Mouse (Mus musculus) neural tube, embryonic 13.5 days (tissue): ENCODE data around the gene Mapk9. TPM values are rescaled to one million over a fixed set of nuclear protein-coding genes. Genes with fewer than 3 reads are reported as not detected.
A peak's percentile ranks its signal among the peaks of the same experiment; 100 is the strongest.

Source experiments
- ATAC-seq: fragments of 200-750 bp; cut with Nextera tagmentation; 2 replicates; pipeline ENCODE4 v1.8.0; 2017; ENCODE audit warnings: low read depth, mild to moderate bottlenecking, moderate TSS enrichment, moderate library complexity
- H3K27ac ChIP-seq: fragments of 300-500 bp; sonication (generic); replicated peaks from 2 replicates; pipeline ENCODE4 v1.5.1; 2015; ENCODE audit warnings: moderate library complexity, mild to moderate bottlenecking, inconsistent platforms
- H3K27me3 ChIP-seq: fragments of 300-500 bp; sonication (generic); 2 replicates; pipeline ENCODE4 v1.6.1; 2015; ENCODE audit warnings: mild to moderate bottlenecking, inconsistent platforms
- H3K36me3 ChIP-seq: fragments of 300-500 bp; sonication (generic); 2 replicates; pipeline ENCODE4 v1.6.1; 2015; ENCODE audit warnings: mild to moderate bottlenecking, inconsistent platforms
- H3K4me1 ChIP-seq: fragments of 300-500 bp; sonication (generic); replicated peaks from 2 replicates; pipeline ENCODE4 v1.6.1; 2015; ENCODE audit warnings: inconsistent platforms
- H3K4me2 ChIP-seq: fragments of 300-500 bp; sonication (generic); 2 replicates; pipeline ENCODE4 v1.6.1; 2015; ENCODE audit warnings: inconsistent platforms, mild to moderate bottlenecking, moderate library complexity
- H3K4me3 ChIP-seq: fragments of 300-500 bp; sonication (generic); 2 replicates; pipeline ENCODE4 v1.5.1; 2015; ENCODE audit warnings: mild to moderate bottlenecking, inconsistent platforms
- H3K9ac ChIP-seq: fragments of 300-500 bp; sonication (generic); 2 replicates; pipeline ENCODE4 v1.6.1; 2015; ENCODE audit warnings: moderate library complexity, mild to moderate bottlenecking, inconsistent platforms
- H3K9me3 ChIP-seq: fragments of 300-500 bp; sonication (generic); 2 replicates; pipeline ENCODE4 v1.6.1; 2016; ENCODE audit warnings: inconsistent platforms
- WGBS: fragments of 180-500 bp; shearing (Covaris S2); methylation state at CpG from one replicate; pipeline ENCODE4 v1.1.7; 2015; 5-methylcytosine and 5-hydroxymethylcytosine counted together
- polyA plus RNA-seq: library from polyadenylated mRNA; unstranded; fragments of >200 nt; fragmentation: Nextera tagmentation; extraction: Ambion mirVana; gene quantifications from 2 replicates; pipeline ENCODE4 v1.2.1, GENCODE M21; 2015

The Mapk9 gene
- polyA plus RNA-seq, 1 experiment from 2014 or later: 56.0 TPM

DNA sequence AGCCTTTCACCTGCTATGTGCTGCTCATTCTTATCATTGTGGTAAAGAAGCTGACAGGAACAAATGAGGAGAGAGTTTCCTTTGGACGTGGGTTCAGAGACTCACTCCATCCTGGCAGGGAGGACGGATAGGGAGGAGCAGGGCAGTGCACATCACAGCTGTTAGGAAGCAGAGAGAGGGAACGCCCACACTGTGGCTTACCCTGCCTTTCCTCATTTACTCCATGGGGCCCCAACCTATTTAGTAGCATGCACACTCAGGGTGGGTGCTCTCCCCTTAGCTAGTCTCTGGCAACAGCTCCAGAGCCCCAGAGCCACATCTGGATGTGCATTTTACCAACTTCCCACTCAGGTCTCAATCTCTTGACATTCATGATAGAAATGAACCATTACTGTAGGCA is 3.8 kb upstream of the Mapk9 start:
- ATAC-seq: no peak
- no peaks in the 10 kb centered on the region for H3K9me3 ChIP-seq
- H3K27me3 ChIP-seq: no peaks in the 10 kb centered on the region
- H3K27ac ChIP-seq: no peak overlapping the region
- peaks cover 21% of the 10 kb centered on the region for H3K4me1 ChIP-seq
- H3K36me3 ChIP-seq: no peaks in the 10 kb centered on the region
- 67% methylated on average over 3 of the region's 3 CpGs for WGBS
- no peak overlapping the region for H3K4me3 ChIP-seq
- H3K4me2 ChIP-seq: no peak overlapping the region
- no peak overlapping the region for H3K9ac ChIP-seq

DNA sequence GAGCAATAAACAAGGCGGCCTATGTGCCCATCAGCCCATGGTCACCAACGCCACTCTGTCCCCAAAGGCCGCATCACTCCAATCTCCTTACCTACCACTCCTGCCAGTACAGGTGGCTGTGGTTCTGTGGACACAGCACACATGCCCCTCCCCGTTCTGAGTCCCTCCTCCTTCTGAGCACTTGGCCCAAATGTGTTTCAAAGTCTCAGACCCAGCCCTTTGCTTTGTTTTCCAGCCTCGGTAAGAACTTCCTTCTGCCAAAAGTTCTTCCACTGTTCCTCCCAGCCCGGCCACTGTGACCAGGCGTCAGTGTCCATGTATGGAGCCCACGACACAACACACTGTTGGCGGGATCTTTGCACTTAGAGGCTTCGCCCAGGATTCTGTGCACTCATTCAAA is 2.2 kb upstream of the Mapk9 start:
- Histone ChIP-seq H3K4me1 (peaks cover 33% of the 10 kb centered on the region), H3K9me3 (no peaks in the 10 kb centered on the region), H3K27ac (no peak overlapping the region), H3K27me3 (no peaks in the 10 kb centered on the region), H3K36me3 (no peaks in the 10 kb centered on the region), H3K9ac (no peak overlapping the region), H3K4me3 (no peak overlapping the region), H3K4me2 (no peak overlapping the region)
- ATAC-seq: no peak
- 91% methylated on average over 10 of the region's 10 CpGs for whole genome bisulfite sequencing

DNA sequence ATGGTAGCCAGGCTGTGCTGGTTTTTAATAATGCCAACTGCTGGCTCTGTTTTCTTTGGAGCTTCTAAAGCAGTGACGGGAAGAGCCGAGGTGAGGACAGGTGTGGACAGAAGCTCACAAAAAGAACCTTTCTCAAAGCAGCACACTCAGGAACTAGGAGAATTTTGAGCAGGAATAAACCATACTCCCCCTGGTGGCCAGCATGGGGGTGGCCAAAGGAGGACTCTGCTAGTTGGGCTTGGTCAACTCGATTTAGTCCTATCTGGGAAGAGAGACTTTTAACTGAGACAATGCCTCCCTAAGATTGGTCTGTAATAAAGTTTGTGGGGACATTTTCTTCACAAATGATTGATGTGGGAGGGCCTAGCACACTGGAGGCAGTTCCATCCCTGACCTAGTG is 1.6 kb upstream of the Mapk9 start:
- ATAC-seq: no peak
- no peaks in the 10 kb centered on the region for H3K27me3 ChIP-seq
- no peak overlapping the region for H3K27ac ChIP-seq
- H3K4me1 ChIP-seq: peaks cover 33% of the 10 kb centered on the region
- no peak overlapping the region for H3K9ac ChIP-seq
- no peak overlapping the region for H3K4me3 ChIP-seq
- WGBS: 70% methylated on average over 3 of the region's 3 CpGs
- H3K9me3 ChIP-seq: no peaks in the 10 kb centered on the region
- peaks cover 2% of the 10 kb centered on the region for H3K36me3 ChIP-seq
- H3K4me2 ChIP-seq: no peak overlapping the region

DNA sequence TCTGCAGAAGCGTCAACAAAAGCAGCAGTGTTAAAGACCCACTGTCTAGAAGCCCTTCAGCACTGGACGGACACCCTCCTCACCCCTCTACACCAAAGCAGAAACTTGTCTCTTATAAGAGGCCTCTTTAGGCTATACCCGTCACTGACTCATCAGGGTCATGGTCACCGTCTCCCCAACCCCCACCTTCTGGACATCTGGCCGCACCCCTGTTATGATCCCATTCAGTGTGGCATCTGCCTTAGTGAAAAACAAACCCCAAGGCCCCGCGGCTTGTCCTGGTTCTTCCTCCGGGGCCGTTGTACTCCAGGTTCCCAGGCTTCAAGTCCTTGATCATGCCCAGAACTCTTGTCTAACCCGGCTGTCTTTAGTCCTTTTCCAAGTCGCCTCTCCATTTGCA is 593 bp upstream of the Mapk9 start:
- ATAC-seq: peak; percentile 15
- 44% methylated on average over 11 of the region's 11 CpGs for WGBS

DNA sequence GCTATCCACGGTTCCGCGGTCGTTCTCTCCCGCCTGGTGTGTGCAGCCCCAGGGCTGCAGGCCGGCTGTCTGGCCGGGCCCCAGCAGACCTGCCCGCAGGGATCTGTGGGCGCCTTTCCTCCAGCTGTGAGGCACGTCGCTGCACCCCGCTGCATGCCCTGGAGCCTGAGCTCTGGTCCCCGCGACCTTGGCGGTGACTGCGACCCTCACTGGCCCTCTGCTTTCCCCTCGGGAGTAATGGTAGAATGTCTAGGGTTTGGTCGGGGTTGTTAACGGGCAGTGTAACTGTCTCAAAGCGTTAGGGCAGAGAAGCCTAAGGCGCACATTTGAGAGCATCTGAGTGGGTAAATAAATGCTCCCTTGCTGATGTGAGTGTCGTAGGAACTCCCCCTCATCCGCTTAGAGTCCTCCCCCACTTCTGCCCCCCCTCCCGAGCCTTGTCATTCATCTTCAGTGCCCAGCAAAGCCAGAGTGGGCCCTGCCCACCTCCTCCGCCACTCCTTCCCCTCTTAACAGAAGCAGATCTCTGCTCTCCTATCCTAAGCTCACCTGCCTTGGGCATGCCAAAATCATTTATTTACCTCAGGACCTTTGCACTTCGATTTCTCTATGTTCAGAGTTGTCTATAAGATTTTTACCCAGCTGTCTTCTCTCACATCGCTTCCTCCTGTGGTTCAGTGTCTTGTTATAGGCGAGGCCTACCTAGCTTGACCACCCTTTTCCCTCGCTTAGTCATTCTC is 690 bp downstream of the Mapk9 start:
- Histone ChIP-seq H3K27ac (peak overlapping the region; percentile 91), H3K4me3 (peak overlapping the region; percentile 98), H3K27me3 (no peaks in the 10 kb centered on the region), H3K4me1 (peaks cover 40% of the 10 kb centered on the region), H3K4me2 (peak overlapping the region; percentile 70), H3K36me3 (peaks cover 14% of the 10 kb centered on the region), H3K9ac (peak overlapping the region; percentile 96), H3K9me3 (no peaks in the 10 kb centered on the region)
- ATAC-seq: peak; percentile 20
- WGBS: 10% methylated on average over 29 of the region's 29 CpGs

More for the DNA sequence above, 593 bp upstream of the Mapk9 start:
- H3K36me3 ChIP-seq: peaks cover 11% of the 10 kb centered on the region
- H3K4me2 ChIP-seq: peak overlapping the region; percentile 70
- H3K27me3 ChIP-seq: no peaks in the 10 kb centered on the region
- H3K9me3 ChIP-seq: no peaks in the 10 kb centered on the region
- H3K9ac ChIP-seq: peak overlapping the region; percentile 71
- H3K27ac ChIP-seq: peak overlapping the region; percentile 79
- H3K4me3 ChIP-seq: peak overlapping the region; percentile 98
- peaks cover 33% of the 10 kb centered on the region for H3K4me1 ChIP-seq

DNA sequence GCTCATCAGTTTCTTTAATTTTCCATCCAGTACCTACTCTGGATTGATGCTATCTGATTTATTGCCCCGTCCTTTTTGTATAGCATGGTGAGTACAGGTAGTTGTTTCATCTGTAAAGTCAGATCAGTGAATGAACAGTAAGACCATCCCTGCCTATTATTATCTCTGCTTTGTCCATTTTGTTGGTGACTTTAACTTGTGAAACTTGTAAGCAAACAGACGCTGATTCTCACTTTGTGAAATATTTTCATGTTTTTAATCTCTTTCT is 1.2 kb downstream of the Mapk9 start:
- Histone ChIP-seq H3K4me2 (peak overlapping the region; percentile 70), H3K4me3 (peak overlapping the region; percentile 98), H3K27ac (peak overlapping the region; percentile 91; the same call in 1 of the 2 replicates), H3K9ac (peak overlapping the region; percentile 96), H3K36me3 (peaks cover 14% of the 10 kb centered on the region), H3K4me1 (peaks cover 40% of the 10 kb centered on the region), H3K27me3 (no peaks in the 10 kb centered on the region), H3K9me3 (no peaks in the 10 kb centered on the region)
- ATAC-seq: no peak
- WGBS: 78% methylated on average over 2 of the region's 2 CpGs

DNA sequence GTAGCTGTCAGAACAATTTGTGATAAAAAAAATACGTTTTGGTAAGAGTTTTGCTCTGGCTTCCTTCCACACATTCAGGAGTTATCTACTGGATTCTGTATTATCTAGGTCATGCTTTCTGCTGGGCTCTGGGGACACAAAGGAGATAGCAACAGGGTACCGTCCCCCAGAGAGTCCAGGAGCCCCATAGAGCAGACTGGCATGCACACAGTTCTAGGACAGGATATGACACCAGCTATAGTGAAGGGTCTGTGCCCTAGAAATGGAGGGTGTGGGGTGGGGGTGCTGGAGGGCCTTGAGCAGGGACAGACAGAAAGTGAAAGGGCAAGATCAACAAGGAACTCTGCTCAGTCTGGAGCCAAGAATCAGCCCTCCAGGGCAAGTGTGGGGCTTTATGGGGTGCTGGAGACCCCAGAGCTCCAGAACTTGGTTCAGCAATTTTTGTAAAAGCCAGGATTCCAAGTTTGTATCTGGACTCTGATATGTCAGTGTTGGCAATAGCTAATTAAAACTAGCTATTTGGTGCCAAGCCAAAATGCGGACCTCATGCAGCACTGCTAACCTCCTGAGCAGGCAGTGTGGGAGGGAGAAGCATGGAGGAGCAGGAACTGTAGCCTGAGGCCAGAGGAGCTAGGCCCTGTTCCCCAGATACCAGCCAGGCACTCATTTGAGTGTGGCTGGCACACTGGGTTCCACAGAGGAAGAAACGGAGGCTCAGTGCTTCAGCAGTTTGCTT is 1.7 kb downstream of the Mapk9 start:
- H3K4me1 ChIP-seq: peaks cover 43% of the 10 kb centered on the region
- H3K9me3 ChIP-seq: no peaks in the 10 kb centered on the region
- H3K9ac ChIP-seq: peak overlapping the region; percentile 96
- peak overlapping the region; percentile 70 for H3K4me2 ChIP-seq
- H3K36me3 ChIP-seq: peaks cover 14% of the 10 kb centered on the region
- no peaks in the 10 kb centered on the region for H3K27me3 ChIP-seq
- WGBS: 62% methylated on average over 4 of the region's 4 CpGs
- ATAC-seq: no peak
- no peak overlapping the region for H3K27ac ChIP-seq
- H3K4me3 ChIP-seq: peak overlapping the region; percentile 98

DNA sequence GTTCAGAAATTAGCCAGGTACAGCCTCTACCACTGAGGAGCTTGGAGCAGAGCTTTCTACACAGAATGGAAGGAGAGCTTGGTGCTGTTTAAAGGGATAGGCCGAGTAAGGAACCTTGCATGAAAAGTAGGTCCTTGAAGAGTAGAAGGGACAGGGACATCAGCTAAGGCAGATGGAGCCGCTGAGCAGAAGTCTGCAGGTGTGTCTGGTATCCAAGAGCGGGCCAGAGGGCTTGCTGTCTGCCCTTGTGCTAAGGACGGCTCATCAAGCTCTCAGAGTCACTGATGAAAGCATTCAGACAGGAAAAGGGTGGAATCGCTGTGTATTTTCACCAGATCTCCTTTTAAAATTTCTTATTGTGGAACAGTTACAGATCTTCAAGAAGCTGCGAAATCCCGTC is 3.8 kb downstream of the Mapk9 start:
- no peak overlapping the region for H3K4me2 ChIP-seq
- 92% methylated on average over 7 of the region's 7 CpGs for WGBS
- H3K4me3 ChIP-seq: no peak overlapping the region
- no peaks in the 10 kb centered on the region for H3K27me3 ChIP-seq
- peaks cover 45% of the 10 kb centered on the region for H3K4me1 ChIP-seq
- H3K9ac ChIP-seq: no peak overlapping the region
- no peak for ATAC-seq
- peaks cover 23% of the 10 kb centered on the region for H3K36me3 ChIP-seq
- no peak overlapping the region for H3K27ac ChIP-seq
- H3K9me3 ChIP-seq: no peaks in the 10 kb centered on the region

DNA sequence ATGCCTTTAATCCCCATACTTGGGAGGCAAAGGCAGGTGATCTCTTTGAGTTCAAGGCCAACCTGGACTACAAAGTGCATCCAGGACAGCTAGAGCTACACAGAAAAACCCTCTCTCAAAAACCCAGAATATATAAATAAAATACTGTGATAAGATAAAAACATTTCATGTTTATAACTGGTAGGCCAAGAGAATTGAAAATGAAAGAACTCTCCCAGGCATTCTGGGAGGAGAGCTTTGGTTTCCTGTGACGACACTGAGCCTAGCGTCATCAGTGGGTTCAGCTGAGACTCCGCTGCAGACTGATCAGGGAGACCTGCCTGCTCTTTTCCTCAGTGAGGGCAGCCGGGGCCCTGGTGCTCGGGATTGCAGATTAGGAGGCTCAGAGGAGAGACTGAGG is 8.6 kb downstream of the Mapk9 start:
- 82% methylated on average over 5 of the region's 5 CpGs for WGBS
- Histone ChIP-seq H3K4me3 (no peak overlapping the region), H3K4me1 (peaks cover 15% of the 10 kb centered on the region), H3K27ac (no peak overlapping the region), H3K27me3 (no peaks in the 10 kb centered on the region), H3K4me2 (no peak overlapping the region), H3K36me3 (peaks cover 42% of the 10 kb centered on the region), H3K9me3 (no peaks in the 10 kb centered on the region), H3K9ac (no peak overlapping the region)
- no peak for ATAC-seq

DNA sequence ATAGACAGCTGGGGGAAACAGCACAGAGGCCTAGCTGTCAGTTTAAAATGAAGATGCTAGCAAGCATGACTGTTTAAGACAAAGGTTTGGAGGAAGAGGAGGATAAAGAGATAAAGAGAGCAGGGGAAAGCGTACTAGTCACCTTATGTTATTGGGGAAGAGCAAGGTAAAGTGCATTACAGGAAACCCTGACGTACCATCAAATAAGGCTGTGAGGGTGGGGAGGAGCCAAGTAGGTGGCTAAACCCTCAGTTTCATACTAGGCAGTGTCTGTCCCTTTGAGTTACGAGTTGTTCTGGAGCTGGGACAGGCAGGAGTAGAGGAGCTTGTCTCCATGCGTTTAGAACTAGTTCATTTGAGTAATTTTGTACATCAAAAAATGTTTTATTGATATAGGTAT is 14.6 kb downstream of the Mapk9 start:
- H3K4me1 ChIP-seq: no peaks in the 10 kb centered on the region
- H3K9ac ChIP-seq: no peak overlapping the region
- no peaks in the 10 kb centered on the region for H3K9me3 ChIP-seq
- H3K36me3 ChIP-seq: peaks cover 41% of the 10 kb centered on the region
- no peak for ATAC-seq
- H3K4me2 ChIP-seq: no peak overlapping the region
- H3K4me3 ChIP-seq: no peak overlapping the region
- H3K27me3 ChIP-seq: no peaks in the 10 kb centered on the region
- no peak overlapping the region for H3K27ac ChIP-seq
- WGBS: 87% methylated on average over 4 of the region's 4 CpGs

DNA sequence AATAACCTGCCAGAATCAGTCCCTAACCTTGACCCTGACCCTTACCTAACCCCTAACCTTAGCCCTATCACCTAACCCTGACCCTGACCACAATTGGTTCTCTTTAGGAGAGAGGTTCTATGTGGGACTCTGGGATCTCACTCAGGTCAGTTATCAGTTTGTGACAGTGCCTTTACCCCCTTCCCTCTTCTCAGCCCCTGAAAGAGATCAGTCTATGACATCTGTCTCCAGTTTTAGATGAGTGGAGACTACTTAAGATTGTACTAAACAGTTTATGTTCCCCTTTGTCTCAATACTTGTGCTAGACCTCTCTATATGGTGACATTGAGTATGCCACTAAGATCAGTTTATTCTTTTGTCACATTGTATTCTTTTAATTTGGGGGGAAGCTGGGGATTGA is 17.4 kb downstream of the Mapk9 start:
- H3K9ac ChIP-seq: no peak overlapping the region
- H3K36me3 ChIP-seq: peaks cover 40% of the 10 kb centered on the region
- H3K4me2 ChIP-seq: no peak overlapping the region
- no peaks in the 10 kb centered on the region for H3K27me3 ChIP-seq
- no peak overlapping the region for H3K27ac ChIP-seq
- no peak overlapping the region for H3K4me3 ChIP-seq
- no peak for ATAC-seq
- no peaks in the 10 kb centered on the region for H3K9me3 ChIP-seq
- no peaks in the 10 kb centered on the region for H3K4me1 ChIP-seq

DNA sequence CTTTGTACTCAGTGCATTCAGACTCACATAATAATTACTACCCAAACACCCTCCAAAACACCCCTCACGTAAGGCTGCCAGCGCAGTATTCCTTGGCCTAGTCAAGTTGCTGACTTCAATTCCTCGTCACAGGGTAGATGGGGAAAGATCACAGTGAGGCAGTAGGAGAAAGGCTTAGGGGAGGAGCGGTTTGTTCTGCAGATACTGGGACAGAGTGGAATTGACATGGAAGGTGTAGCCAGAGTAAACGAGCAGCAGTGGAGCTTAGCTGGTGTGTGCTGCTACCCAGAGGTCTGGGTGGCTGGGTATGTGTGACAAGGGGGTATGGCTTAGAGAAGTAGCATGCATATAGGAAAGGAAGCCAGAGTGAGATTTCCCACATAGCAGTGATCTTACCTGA is 20.8 kb downstream of the Mapk9 start:
- ATAC-seq: no peak
- H3K36me3 ChIP-seq: peaks cover 52% of the 10 kb centered on the region
- no peaks in the 10 kb centered on the region for H3K4me1 ChIP-seq

DNA sequence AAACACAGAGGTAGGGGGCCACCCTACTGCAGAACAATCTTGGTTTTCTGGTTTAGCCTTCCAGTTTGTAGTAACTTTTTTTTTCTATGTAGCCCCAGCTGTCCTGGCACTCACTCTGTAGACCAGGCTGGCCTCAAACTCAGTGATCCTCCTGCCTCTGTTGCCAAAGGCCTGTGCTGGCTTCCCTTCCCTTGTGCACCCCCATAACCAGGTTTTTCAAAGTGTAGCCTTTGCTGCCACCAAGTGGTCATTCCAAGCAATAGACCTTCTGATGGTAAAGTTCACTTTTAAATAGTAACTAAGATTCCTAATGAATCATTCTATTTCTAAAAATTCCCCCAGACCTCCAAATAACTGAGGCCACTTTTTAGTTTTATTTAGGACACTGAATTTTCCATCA is 23.2 kb downstream of the Mapk9 start:
- Histone ChIP-seq H3K4me1 (no peaks in the 10 kb centered on the region), H3K4me2 (no peak overlapping the region), H3K27me3 (no peaks in the 10 kb centered on the region), H3K36me3 (peaks cover 58% of the 10 kb centered on the region), H3K9me3 (no peaks in the 10 kb centered on the region), H3K9ac (no peak overlapping the region), H3K27ac (no peak overlapping the region), H3K4me3 (no peak overlapping the region)
- peak; percentile 64; the same call in 1 of the 2 replicates for ATAC-seq

More for the DNA sequence above, 20.8 kb downstream of the Mapk9 start:
- no peak overlapping the region for H3K4me2 ChIP-seq
- no peaks in the 10 kb centered on the region for H3K9me3 ChIP-seq
- H3K9ac ChIP-seq: no peak overlapping the region
- no peaks in the 10 kb centered on the region for H3K27me3 ChIP-seq
- 89% methylated on average over 5 of the region's 5 CpGs for WGBS
- no peak overlapping the region for H3K27ac ChIP-seq
- H3K4me3 ChIP-seq: no peak overlapping the region
